Mouse (Mus musculus) urinary bladder, postnatal 10 days (tissue): ENCODE results near the gene B4gat1.
"Not testable (repeated sequence)": the region's sequence is repeated elsewhere in the genome, so short reads cannot be mapped to it uniquely, and the experiment has no call there.

Experiments used
- DNase-seq: peaks from one replicate; pipeline ENCODE4 v3.0.0; 2022; ENCODE audit warnings: low spot score

The B4gat1 gene

DNA sequence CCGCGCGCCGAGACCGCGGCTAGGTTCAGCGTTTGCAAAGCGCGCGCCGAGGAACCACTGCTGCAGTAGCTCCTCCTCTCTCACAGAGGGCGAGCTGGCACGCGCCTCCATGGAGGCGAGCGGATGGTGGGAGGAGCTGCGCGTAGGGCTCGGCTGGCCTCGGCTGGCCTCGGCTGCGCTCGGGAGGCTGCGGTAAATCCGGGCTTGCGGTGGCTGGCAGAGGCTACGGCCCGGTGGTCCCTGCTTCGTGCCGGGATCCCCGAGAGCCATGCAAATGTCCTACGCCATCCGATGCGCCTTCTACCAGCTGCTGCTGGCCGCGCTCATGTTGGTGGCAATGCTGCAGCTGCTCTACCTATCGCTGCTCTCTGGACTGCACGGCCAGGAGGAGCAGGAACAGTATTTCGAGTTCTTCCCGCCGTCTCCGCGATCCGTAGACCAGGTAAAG, at the start of gene B4gat1, which contains the start of gene AC124502.3:
B4gat1 (plus strand) TSS at position 118 of the 448 bp plus-strand sequence.
AC124502.3 (plus strand) TSS at position 183 of the 448 bp plus-strand sequence.
- peak; percentile 51 for DNase-seq

GRCm38 (mm10) chr19:4989013-4989412, 49.6 kb upstream of the B4gat1 start:
- peak; percentile 86 for DNase-seq

DNA sequence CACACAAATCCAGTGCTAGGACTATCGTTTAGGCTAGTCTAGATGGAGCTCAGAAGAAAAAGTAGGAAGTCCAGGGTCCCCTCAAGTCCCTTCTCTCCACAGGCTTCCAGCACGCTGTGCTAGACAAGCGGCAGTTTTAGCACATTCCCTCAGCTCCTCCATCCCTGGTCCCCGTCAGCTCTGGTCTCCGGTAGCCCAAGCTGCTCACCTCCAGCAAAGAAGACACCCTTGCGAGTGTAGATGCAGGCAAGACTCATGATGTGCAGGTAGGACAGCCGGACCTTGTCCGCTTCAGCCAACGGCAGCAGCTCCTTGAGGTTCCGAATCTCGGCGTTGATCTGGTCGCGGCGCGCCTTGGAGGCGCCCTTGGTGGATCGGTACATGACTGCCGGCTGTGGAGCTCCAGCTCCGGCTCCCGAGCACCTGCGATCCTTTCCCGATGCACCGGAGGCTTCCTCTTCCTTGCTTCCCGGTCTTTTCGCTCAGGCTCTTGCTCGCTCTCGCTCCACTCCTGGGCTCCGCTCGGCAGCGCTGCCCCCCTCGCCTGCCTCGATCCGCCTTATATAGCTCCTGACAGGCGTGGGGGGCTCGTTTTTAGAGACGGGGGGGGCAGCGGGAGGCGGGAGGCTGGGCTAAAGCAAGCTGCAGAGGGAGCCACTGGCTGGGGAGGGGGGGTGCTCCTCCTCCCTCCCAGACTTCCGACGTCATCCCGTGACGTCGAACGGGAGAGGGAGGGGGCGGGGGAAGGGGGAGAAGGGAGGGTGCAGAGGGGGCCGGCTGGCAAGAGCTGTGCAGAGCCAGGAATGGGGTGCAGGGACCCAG, 49.0 kb upstream of the B4gat1 start:
- no peak for DNase-seq

- no peak for DNase-seq
Observed at GRCm38 (mm10) chr19:4990256-4990625, 48.4 kb upstream of the B4gat1 start, which contains the start of gene Npas4. Gene Npas4 (minus strand): TSS chr19:4990316.

DNA sequence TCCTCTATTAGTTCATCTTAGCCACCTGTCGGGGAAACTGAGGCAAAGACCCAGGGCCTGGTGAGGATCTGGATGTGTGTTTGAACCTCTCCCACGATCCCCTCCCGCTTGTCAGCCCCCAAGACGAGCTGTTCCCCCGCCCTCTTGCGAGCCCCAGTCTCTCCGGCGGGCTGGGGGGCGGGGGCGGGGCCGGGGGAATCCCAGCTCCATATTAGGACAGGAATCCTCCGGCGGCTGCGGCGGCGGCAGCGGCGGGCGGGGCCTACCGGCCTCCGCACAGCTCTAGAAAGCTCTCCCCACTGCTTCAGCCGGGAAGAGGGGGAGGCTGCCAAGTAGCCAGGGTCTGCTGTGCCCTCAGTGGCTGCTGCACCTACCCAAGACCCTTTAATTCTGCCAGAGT, 47.9 kb upstream of the B4gat1 start:
- no peak for DNase-seq

GRCm38 (mm10) chr19:4992371-4992770, 46.3 kb upstream of the B4gat1 start:
- DNase-seq = no peak

- peak; percentile 29 for DNase-seq
Observed at GRCm38 (mm10) chr19:4992904-4993303, 45.7 kb upstream of the B4gat1 start.

- DNase-seq = no peak
Observed at GRCm38 (mm10) chr19:4994043-4994442, 44.6 kb upstream of the B4gat1 start.

DNA sequence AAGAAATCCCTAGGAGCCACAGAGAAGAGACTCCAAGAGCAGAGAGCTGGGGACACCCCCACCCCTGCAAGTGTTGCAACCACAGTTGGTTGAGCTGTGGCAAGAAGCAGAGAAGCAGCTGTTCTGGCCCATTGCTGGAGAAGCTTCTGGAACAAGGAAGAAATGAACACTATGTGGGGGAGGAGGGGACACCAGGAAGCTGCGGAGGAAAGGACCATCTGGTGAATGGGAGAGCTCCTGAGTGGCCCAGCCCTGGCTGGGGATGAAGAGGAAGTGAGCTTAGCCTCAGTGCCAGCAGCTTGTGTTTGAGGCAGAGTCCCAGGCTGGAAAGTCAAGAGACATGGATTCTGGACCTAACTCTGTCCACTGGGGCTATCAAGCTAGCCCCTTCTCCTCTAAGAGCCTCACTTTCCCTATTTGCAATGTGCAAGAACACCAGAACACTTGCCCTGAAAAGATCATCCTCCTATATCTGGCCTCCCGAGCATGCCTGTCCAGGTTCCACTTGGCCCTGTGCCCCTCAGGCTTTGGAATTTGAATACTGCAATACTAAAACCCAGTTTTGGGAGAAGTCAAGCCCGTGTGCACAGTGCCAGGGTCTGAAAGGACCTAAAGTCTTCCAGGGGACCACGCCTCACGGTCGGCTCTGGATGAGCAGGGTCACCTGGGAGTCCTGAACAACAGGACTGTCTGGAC, 39.0 kb upstream of the B4gat1 start:
- DNase-seq = no peak

DNA sequence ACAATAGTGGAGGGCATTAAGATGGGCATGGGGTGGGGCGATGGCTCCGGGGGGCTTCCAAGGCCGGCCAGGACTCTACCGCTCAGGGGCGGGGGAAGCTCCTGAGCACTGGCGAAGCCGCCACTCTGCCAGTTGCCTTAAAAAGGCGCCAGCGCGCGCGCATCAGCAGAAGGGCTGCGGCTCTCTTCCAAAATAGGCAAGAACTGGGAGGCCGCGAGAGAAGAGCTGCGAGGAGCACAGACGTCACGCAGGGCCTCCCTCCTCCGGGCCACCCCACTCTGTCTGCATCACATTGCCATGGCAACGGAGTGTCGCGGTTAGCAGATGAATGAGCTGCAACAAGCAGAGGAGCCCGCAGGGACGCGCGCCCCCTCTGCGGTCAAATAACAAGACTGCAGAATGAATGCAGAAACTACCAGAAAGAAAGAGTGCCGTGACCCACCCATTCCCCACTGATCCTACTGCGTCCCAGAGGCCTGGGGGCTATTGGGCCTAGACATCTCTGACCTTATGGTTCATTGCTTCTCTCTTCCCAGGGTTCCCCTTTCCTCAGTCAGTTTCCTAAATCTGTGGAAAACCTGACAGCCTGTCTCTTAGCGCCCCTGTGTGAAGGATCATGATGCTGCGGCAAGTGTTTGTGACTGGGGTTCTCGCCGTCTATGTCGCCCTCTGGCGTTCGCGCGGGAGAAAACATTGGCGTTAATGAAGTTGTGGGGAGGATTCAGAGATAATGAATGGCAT, 36.8 kb upstream of the B4gat1 start:
- peak; percentile 31 for DNase-seq

DNA sequence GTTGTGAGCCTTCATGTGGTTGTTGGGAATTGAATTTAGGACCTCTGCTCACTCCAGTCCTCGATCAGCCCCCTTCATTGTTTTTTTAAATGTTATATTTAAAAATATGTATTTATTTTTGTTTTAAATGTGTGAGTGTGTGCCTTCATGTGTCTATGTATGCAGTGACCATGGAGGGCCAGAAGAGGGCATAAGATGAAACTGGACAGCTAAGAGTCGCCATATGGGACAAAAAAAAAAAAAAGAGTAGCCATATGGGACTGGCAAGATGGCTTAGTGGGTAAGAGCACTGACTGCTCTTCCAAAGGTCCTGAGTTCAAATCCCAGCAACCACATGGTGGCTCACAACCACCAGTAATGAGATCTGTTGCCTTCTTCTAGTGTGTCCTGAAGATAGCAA, 35.0 kb upstream of the B4gat1 start:
- not testable (repeated sequence) for DNase-seq

DNA sequence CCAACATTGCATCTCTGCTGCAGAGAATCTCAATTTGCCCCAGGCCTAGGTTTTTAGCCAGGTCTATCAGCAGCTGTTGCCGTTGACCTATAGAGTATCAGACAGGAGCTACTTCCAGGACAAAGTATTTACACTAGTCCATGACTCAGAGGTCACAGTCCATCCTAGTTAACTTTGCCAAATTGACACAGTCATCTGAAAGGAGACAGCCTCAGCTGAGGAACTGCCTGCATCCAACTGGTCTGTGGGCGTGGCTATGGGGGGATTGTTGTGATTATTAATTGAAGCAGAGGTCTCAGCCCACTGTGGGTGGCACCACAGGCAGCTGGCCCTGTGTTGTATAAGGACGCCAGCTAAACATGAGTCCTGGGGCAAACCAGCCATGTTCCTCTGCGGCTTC, 33.7 kb upstream of the B4gat1 start:
- no peak for DNase-seq

DNA sequence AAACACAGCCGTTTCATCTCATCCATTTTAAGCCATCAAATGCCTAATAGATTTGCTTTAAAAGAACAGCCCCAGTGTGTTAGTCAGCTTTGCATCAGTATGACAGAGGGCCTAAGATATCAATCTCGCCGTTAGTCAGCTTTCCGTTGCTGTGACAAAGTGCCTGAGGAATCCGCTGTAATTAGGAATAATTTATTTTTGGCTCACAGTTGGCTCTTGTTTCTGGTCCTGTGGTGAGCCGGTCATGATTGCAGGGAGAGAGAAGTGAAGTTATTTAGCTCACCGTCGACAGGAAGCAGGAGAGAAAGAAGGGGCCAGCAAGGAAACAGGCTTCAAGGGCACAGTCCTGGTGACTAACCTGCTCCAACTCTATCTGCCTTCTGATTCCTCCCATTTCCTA, 25.5 kb upstream of the B4gat1 start:
- no peak for DNase-seq

GRCm38 (mm10) chr19:5014961-5015398, 23.6 kb upstream of the B4gat1 start:
- DNase-seq = no peak

DNA sequence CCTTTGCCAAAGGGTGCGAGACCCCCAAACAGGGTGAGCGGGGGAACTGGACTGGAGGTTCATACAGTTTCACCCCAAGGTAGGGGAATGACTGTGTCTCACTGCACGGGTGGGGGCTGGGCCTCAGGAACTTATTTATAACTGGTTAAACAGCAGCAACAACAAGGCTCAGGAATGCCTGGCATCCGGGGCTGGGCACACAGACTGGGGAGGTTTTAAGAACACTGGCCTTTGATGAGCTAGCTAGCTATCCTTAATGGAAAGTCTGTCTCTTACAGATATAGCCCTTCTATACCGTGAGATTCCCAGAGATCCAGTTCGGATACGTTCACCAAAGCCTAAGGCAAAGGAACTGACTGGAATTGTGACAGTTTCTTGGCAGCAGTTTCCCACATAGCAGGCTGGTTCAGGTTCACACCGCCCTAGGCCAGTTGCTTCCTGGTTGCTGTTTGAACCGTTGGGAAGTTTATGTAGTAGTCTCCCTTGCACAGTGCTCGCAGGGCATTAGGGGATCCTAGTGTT, 22.3 kb upstream of the B4gat1 start:
- DNase-seq = no peak

DNA sequence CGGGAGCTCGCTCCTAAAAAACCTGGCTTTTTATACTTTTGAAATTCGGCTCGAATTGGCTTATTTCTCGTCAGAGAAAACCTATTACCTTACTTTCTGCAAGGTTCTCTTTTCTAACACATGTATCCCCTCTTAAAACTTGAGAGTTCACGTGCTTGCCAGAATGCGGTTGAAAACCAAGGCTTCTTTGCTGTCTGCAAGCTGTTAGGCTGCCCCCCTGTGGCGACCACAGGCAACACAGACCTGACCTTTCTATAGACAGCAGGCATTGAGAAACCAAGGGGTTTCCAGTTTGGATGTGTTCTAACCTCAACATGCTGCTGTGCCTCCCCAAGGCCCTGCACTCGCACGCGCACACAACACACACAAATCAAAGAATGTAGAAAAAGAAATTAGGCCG, 21.8 kb upstream of the B4gat1 start:
- DNase-seq = no peak

- DNase-seq = no peak
Observed at GRCm38 (mm10) chr19:5017611-5018010, 21.0 kb upstream of the B4gat1 start.

DNA sequence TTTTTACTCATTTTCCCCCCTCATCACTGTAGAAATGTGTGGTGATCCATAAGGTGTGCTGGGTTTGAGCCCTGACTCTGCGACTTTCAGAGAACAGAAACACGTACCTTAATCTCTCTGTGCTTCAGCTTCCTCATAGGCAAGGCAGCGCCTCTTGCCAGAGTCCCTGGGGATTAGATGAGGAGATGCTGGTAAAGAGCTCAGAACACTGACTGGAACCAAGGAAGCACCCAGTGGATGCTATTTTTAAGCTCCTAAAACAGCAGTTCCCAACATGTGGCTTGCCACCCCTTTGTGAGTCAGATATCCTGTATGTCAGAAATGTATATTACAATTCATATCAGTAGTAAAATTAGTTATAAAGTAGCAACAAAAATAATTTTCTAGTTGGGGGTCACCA, 20.4 kb upstream of the B4gat1 start:
- no peak for DNase-seq

- DNase-seq = no peak
Observed at GRCm38 (mm10) chr19:5021416-5021815, 17.2 kb upstream of the B4gat1 start.

- peak; percentile 63 for DNase-seq
Observed at GRCm38 (mm10) chr19:5023621-5024479, 14.8 kb upstream of the B4gat1 start, which contains the start of gene Slc29a2. Gene Slc29a2 (plus strand): TSS chr19:5023860.

DNA sequence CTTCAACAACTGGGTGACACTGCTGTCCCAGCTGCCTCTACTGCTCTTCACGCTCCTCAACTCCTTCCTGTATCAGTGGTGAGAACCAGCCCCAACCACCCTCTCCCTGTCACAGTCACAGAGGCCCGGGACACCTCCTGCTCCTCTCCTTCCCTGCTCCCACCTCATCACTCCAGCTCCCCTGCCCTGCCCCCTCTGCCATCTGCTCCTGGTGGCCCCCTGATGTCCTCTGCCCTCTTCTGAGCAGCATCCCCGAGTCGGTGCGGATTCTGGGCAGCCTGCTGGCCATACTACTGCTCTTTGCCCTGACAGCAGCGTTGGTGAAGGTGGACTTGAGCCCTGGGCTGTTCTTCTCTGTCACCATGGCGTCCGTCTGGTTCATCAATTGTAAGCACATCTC, 12.5 kb upstream of the B4gat1 start:
- no peak for DNase-seq
